Mouse (Mus musculus) bone marrow, adult 2 months (tissue): ENCODE results near the gene Olfr948.

Experiments used
- CTCF ChIP-seq: fragments of 200-500 bp; IDR thresholded peaks from 2 replicates; pipeline ENCODE4 v1.5.1; 2011; ENCODE audit warnings: low read length, control low read depth; ENCODE audit not compliant: control insufficient read depth, insufficient read depth
- POLR2A ChIP-seq: fragments of 200-500 bp; IDR thresholded peaks from 2 replicates; pipeline ENCODE4 v1.6.1; 2011; ENCODE audit warnings: low read depth, mild to moderate bottlenecking, control low read depth, low read length, borderline replicate concordance; ENCODE audit not compliant: control insufficient read depth

GRCm38 (mm10) chr9:39276718-39277117, 49.1 kb downstream of the Olfr948 start, which contains the start of gene Olfr945:
- no peak for TF ChIP-seq POLR2A
- TF ChIP-seq CTCF, result no peak
